Mouse (Mus musculus) heart, adult 2 months (tissue): Measurements from ENCODE around the gene Gvin1.
"Not testable (repeated sequence)": the region's sequence is repeated elsewhere in the genome, so short reads cannot be mapped to it uniquely, and the experiment has no call there.

Experiments
- CTCF ChIP-seq: fragments of 200-600 bp; IDR thresholded peaks from 2 replicates; pipeline ENCODE4 v1.8.1; 2022; ENCODE audit warnings: antibody characterized with exemption, mild to moderate bottlenecking, moderate library complexity
- POLR2A ChIP-seq: fragments of 200-500 bp; IDR thresholded peaks from 2 replicates; pipeline ENCODE4 v1.6.1; 2011; ENCODE audit warnings: mild to moderate bottlenecking, low read depth, low read length, control low read depth; ENCODE audit not compliant: insufficient read depth

DNA sequence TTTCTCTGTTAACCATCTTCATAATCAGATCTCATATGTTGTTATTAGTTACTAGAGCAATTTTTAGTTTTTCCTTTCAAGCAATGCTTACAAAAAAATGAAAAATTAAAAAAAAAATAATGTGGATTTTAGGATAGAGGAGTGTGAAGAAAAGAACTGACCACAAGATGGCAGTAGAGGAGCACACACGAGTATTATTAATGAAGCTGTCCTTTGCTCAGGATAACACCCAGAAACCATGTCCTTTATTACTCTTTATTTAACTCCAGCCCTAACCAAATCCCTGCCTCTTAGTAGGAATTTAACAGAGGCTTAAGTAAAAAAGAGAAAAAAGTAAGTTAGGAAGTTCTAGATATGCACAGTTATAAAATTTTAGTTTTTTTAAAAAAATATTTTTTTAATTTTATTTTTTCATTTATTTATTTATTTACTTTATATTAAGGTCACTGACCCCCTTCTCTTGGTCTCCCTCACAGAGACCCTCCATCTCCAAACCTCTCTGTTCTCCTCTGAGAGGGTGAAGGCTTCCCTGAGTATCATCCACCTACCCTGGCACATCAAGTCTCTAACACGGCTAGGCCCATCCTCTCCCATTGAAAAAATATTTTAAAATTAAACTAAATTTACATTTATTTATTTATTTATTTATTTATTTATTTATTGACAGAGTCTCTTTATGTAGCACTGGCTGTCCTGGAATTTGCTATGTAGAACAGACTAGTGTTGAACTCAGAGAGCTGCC, 69.9 kb downstream of the Gvin1 start:
- not testable (repeated sequence) for TF ChIP-seq CTCF, POLR2A
